Mouse (Mus musculus) thymus, postnatal 4 days (tissue): ENCODE measurements around the gene Bcat2.

Experiments used
- DNase-seq: peaks from one replicate; pipeline ENCODE4 v3.0.0; 2021

Bcat2 gene

DNA sequence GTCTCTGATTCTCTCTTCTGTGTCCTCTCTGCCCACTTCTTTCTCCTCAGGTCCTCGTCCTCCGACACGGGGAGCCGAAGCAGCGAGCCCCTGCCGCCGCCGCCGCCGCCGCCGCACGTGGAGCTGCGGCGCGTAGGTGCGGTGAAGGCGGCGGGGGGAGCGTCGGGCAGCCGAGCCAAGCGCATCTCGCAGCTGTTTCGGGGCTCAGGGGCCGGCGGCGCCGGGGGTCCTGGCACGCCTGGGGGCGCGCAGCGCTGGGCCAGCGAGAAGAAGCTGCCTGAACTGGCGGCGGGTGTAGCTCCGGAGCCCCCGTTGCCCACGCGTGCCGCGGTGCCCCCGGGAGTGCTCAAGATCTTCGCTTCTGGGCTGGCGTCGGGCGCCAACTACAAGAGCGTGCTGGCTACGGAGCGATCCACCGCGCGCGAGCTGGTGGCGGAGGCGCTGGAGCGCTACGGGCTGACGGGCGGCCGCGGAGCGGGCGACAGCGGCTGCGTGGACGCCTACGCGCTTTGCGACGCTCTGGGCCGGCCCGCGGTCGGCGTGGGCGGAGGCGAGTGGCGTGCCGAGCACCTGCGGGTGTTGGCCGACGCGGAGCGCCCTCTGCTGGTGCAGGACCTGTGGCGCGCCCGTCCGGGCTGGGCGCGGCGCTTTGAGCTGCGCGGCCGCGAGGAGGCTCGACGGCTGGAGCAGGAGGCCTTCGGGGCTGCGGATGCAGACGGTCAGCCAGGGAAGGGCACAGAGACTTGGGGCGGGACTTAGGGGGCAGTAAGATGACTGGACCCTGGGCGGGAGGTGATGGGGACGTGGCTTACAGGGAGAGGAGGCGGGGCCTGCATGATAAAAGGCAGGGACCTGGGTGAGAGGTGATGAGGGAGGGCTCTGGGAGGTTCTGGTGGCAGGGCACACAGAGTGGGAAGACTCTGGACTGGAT is 58.7 kb downstream of the Bcat2 start:
- peak; percentile 93 for DNase-seq

DNA sequence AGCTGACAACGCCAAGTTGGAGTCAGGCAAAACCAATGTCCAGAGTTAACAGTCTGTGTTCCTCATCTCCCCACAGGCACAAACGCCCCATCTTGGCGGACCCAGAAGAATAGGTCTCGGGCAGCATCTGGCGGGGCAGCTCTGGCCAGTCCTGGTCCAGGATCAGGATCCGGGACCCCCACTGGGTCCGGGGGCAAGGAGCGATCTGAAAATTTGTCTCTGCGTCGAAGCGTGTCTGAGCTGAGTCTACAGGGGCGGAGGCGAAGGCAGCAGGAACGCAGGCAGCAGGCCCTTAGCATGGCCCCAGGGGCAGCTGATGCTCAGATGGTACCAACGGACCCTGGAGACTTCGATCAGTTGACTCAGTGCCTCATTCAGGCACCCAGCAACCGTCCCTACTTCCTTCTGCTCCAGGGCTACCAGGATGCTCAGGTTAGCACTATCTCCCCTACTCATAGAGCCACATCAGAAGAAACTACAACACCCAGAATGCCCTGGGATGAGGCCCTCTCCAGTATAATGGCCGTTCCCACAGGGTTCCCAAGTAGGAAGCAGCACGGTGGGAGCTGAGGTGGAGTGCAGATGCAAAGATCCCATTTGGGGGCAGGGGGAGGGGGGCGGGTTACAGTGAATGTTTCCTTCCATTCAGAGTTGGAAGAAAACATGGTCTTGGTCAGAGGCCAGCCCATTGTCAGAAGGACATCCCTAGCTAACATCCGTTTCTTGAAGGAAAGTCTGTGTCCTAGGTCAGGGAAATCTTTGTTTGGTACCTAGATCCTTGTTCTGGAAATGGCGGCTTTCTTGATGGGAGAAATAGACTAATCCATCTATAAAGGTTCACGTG is 60.3 kb downstream of the Bcat2 start:
- DNase-seq, result no peak

DNA sequence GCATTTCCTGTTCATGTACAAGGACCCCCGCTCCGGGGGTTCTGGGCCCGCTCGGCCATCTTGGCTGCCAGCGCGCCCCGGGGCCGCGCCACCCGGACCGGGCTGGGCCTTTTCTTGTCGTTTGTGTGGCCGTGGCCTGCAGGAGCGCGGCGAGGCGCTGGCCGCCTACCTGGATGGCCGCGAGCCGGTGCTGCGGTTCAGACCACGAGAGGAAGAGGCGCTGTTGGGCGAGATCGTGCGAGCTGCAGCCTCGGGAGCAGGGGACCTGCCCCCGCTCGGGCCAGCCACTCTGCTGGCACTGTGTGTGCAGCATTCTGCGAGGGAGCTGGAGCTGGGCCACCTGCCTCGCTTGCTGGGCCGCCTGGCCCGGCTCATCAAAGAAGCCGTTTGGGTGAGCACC is 62.5 kb downstream of the Bcat2 start:
- DNase-seq, result no peak

DNA sequence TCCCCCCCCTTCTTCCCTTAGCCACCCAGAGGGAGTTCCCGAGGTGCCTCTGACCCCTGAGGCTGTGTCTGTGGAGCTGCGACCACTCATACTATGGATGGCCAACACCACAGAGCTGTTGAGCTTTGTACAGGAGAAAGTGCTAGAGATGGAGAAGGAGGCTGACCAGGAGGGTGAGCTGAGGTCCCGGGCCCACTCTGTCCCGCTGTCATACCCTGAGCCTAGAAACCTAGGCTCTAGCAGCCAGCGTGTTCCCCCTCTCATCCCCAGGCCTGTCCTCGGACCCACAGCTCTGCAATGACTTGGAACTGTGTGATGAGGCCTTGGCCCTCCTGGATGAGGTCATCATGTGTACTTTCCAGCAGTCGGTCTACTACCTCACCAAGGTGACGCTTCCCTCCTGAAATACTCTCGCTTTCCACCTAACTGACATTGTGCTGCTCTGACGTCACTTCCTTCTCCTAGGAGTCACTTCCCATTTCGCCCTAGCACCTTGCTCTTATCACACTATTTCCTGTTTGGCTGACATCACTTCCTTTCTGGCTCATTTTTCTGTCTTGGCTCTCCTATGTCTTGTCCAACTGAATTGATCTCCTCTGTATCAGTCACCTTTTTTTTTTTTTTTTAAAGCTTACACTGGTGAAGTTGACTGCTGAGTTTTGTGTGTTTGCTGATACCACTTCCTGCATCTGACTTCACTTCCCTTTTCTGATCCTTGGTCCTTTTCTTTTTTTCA is 65.2 kb downstream of the Bcat2 start:
- no peak for DNase-seq

DNA sequence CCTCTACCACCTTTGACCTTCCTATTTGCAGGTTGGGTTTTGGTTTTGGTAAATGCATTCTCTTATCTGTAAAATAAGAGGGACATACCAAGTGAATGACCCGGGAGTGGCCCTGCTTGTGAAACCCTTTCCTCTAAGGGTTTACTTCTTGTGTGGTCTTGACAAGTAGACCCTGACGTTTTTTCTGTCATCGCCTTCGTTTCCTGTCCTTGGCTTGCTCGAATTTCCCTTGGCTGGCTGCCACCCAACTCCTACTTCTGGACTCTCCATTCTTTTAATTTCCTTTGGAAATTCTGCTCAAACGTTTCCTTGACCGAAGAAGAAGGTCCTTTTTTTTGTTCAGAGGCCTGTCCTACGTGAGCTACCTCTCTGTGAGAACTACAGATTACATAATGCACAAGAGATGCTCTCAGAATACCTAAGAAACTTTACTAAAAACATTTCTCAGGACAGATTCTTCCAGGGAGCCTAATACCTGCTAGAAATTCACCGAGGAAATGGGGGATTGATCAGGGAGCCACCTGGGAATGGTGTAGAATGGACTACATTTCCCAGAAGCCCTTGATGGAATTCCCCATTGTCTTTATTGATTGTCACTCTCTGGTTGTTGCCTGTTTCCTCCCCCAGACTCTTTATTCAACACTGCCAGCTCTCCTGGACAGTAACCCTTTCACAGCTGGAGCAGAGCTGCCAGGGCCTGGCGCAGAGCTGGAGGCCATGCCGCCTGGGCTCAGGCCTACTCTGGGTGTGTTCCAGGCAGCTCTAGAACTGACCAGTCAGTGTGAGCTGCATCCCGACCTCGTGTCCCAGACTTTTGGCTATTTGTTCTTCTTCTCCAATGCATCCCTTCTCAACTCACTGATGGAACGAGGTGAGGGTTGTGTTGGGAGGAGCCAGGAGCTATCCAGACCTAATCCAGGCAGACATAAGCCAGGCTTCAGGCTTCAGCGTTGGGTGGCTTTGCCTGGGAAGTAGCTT is 66.0 kb downstream of the Bcat2 start:
- no peak for DNase-seq

DNA sequence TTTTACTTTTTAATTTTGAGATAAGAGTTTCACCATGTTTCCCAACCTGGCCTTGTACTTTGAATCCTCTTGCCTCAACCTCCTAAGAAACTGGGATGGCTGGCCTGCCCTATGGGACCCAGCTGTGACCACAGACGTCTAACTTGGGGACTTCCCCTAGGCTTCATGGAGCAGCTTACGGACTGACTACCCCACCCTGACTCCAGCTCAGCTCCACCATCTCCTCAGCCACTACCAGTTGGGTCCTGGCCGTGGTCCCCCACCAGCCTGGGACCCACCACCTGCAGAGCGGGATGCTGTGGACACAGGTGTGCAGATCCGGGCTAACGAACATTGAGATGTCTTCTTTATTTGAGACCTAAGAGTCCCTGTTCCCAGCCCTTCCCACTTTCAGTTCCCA is 67.8 kb downstream of the Bcat2 start:
- DNase-seq, result no peak

DNA sequence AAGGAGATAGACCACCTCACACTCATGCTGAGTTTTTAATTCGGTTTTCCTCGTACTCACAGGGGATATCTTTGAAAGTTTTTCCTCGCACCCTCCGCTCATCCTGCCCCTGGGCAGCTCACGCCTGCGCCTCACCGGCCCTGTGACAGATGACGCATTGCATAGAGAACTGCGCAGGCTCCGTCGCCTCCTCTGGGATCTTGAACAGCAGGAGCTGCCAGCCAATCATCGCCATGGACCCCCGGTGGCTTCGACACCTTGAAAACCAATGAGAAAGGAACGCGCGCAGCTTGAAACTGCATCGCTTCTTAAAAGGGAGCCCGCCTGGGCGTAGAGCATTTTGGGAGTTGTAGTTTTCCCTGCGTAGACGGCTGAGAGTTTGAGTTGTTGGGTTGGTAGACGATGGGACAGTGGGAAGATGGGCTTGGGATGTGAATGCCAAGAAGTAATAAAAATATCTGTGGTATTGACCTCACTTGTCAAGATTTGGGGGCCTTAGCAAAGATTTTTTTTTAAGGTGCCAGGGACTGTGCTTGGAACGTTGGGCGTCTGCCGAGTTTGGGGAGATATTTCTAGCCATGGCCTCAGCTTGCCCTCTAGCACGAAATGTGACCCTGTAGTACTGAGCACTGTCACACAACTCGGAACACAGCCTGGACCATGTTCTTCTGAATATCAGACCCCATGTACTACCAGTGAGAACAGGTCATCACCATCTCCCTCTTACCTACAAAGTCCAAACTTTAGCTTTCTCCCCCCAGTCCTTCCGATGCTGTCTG is 68.9 kb downstream of the Bcat2 start:
- DNase-seq, result peak; percentile 35
